Mouse (Mus musculus) liver, postnatal 0 days (tissue): ENCODE data around the gene St6galnac5.

Source experiments
- CTCF ChIP-seq: sonication (generic); IDR thresholded peaks from 2 replicates; pipeline ENCODE4 v1.5.1; 2016; ENCODE audit warnings: antibody characterized with exemption, low read depth
- EP300 ChIP-seq: IDR thresholded peaks from 2 replicates; pipeline ENCODE4 v1.6.1; 2016; ENCODE audit warnings: antibody characterized with exemption, low read depth, mild to moderate bottlenecking

DNA sequence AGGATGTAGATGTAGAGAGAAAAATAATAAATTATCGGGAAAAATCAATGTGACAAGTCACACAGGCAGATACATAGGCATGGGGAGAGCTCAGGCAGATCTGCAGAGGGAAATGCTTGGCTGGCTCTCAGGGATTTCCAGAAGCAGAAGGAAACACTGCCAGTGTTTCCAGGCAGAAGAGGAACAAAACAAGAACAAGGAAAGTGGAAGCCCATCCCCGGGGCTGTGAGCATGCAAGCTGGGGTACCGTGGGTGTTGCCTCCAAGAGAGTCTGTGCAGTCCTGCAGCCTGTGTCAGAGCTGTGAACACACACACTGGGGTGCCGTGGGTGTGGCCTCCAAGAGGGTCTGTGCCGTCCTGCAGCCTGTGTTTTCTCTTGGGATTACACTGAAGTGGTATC lies 11.6 kb upstream of the St6galnac5 start:
- no peak for TF ChIP-seq EP300
- no peak for TF ChIP-seq CTCF
